Mouse (Mus musculus) adrenal gland, adult 8-10 months (tissue): ENCODE results near the gene Stk32c. TPM values are rescaled to one million over a fixed set of nuclear protein-coding genes. Genes with fewer than 3 reads are reported as not detected.

Experiments
- DNase-seq: peaks from one replicate; pipeline ENCODE4 v3.0.0; 2022
- total RNA-seq, 4 experiments: library from RNA; stranded (reverse); gene quantifications; 2 replicates each; pipeline ENCODE4 v1.2.4; 2022

The Stk32c gene
- 1 to 10 TPM; 4.0 to 6.7 (median 5.4) TPM for total RNA-seq

DNA sequence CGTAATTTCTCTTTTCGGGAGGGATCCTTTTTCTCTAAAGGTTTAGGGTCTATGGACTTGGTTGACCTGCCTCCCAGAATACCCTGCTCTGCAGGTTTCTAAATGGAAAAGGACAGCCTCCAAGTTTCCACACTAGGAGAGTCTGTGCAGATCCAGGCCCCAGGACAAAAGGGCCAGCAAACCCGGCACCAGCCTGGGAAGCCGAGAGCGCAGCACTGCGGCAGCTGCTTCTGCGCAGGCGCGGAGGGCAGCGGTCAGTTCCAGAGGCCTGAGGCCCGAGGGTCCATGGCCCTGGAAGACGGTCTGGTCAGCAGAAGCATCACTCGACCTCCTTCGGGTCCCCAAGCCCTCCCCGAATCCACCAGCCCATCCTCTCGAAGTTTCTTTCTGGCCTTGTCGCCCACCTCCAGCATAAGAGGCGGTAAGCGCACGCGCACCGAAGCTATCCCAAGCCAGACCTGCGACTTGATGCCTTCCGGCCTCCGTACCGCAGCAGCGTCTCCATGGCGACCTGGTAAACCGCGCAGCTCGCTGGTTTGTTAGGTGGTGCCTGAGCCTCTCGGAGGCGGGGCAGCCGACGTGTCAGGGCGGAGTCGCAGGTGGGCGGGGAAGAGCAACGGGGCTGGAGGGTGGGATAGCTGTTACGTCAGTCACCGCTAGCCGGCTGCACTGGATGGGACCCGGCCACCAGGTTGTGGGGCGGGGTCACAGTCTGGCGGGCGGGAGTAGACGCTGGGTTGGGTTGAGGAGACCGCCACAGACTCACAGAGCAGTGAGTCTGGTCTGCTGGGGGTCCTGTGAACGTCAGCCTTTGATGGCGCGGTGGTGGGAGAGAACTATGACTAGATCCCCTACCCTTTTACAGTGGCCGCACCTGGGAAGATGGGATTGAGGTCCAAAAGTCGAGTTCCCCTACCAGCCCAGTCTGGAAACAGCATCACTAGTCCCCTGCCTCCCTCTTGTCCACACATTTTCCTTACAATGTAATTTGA, at the start of gene Stk32c, which contains the start of gene Lrrc27:
Gene Stk32c, minus strand, starts transcription at position 554 of the 992 bp plus-strand sequence.
Gene Lrrc27, plus strand, starts transcription at position 235 of the 992 bp plus-strand sequence.
- DNase-seq: peak; percentile 98

DNA sequence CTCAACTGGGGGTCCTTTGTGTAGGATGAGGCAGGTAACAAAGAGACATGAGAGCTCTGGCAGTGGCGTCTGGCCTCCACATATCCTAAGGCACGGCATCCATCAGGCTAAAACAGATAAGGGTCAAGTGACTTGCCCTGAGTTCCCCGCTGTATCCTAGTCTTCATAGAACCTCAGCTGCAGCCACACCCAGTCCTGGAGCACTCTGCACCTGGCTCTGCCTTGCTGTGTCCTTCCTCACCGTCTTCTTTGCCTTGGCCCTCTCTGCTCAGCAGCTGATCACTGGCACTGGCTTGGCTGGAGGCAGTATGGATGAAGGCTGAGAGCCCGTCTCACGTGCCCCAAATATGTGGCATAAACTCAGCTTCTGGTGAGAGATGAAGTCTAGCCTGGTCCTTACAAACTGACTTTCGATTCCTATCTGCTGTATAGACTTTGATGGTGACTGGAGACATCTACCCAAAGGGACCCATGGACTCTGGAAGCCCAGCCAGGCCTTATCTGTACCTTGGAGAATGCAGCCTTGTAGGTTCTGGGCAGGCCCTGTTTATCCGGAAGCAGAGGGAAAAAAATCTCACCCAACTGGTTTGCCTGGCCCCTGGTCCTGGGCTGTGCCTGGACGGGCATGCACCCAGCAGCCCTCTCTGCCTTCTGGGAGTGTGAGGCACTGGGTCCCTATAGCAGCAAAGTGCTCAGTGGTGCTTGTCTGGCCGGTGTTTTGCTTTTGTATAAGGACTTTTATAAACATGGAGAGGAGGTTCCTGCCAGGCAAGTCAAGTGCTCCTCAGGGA, 44.8 kb upstream of the Stk32c start:
- DNase-seq: no peak

DNA sequence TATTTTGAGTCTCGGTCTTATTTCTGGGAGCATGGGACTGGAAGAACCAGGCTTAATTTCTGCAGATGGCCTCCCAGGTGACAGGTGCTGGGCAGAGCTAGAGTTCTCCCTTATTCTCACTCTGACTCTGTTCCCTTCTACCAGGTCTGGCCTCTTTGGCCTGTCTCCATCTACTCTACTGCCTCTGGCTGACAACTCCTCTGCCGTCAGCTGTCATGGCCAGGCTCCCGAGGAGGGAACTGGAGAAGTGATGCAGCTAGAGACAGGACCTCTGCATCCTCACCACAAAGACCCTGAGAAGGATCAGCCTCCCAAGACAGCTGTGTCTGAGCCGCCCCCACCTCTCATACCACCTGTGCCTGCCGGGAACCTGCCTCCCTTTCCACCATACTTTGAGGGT, 41.5 kb upstream of the Stk32c start:
- no peak for DNase-seq

DNA sequence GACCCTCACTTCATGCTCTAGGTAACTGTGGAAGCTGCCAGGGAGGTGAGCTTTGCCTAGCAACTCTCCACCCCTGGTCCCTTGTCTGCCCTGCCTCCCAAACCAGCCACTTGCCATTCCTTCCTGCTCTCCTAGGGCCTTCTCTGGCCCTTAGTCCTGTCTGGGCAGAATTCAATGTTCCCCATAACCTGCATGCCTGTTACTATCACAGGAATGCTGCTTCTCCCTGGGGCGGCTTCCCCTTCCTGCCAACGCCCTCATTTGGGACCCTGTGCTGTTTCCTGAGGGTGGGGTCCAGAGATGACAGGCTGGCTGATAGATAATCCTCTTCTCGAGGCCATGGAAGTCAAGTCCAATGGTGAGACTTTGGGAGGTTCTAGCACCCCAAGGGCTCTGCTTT, 40.4 kb upstream of the Stk32c start:
- no peak for DNase-seq

DNA sequence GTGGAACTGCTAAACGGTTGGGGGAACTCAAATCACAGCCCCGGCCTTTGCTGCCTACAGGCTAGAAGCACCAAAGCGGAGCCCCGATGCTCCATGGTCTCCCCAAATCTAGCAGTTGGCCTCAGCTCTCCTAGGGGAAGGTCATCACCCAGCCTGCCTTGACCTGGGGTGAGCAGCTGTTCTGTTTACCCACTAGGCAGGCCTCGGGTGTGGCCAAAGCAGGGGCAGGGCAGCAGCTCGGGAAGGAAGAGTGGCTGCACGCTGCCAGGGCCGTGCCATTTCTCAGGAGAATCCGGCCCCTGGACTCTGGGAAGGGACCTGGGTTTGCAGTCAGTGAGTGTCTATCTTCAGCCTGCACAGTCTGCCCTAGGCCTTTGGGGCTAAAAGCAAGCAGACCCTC, 39.9 kb upstream of the Stk32c start:
- DNase-seq: no peak

DNA sequence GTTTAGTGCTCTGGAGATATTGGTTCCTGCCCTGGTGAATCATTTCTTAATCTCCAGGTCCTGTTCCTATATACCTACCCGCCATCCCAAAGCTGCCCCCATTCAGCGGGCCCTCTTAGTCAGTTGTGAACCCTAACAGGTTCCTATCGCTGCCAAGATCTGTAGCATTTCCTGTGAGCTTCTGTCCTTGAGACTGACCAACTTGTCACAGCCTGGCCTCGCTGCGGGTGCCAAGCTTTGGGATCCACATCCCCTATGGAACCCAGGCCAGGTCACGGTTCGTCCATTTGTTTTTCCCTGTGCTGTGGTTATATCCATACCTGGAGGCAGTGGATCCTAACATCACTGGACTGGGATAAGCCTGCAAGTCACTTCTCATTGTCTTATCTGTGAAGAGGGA, 39.5 kb upstream of the Stk32c start:
- no peak for DNase-seq

DNA sequence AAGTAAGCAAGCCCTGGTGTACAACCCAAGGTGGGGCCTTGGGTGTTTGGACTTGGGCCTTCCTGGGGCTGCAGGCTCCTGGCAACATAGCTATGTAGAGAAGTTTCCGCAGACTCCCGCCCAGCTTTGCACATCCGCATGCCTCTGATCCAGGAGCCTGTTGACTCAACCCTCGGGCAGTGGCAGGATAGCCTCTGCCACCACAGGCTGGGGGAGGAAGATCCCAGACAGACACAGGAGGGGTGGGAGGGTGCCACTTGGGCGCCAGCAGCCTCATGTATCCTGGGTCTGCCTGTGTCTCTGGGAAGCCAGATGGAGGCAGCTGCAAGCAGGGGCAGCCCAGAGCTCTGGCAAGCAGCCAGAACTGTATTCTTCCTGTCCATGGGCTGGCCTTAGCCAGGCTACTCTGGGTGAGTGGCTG, 38.8 kb upstream of the Stk32c start:
- no peak for DNase-seq

DNA sequence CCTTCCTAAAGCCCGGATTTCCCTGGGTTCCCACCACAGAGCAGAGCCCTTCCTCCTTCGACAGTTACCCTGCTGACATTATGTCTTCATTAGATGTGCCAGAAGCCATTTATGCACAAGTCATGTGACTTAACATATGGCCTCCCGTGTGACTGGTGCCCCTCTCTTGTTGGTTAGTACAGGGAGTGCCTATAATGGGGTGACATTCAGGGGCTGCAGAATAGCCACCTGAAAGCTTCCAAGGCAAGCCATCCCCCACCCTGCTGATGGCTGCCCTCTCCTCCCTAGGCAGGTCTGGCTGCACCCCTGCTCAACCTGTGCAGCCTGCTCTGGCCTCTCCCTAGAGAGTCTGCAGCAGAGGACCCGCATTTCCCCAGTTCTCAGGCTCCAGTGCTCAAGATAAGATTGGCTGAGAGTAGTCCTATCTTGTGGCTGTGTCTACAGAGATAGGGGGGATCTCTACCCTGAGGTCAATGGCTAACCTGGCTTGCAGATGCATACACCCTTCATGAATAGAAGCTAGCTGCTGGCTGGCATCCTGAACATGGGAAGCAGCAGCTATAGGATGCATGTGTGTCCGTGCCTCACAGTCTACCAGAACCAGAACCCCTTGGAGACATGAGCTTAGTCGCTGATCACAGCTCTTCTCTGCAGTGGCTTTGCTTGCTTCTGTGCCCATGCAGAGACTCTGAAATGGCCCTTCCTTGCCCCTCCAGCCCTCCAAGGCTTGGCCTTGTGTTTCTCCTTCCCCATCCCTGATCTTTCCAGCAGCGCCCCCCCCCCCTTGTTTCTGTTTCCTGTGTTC, 36.5 kb upstream of the Stk32c start:
- no peak for DNase-seq

DNA sequence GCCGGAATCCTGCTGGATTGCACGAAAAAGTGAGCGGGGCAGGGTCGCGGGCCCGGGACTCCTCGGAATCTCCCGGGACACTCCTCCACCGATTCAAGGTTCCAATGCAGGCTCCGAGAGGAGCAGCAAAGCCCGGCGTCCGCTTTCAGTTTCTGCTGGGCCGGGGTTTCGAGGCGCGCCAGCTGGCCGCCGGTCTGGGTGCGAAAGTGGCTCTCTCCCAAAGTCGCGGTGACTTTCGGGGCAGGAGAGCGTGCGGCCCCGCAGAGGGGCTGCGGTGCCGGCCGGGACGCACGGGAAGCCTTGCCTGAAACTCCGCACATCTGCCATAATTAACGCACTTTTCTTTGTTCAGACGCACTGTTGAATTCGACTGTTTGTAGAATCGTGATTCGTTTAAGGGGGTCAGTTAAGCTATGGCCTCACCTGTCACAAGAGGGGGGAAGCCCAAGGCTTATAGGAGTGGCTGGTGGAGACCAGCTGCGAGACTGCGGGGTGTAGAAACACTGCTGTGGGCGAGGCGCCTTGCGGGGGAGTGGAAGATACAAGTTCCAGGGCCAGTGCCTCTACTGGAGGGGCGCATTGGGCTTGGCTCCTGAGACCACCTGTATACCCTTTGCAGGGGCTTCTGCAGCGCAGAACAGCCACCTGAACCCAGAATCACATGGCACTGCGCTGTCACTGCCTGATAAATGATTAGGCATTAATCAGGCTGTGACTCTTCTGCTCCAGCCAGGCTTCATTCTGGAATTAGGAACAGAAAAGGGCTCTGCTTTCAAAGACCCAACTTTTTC, 35.7 kb upstream of the Stk32c start:
- peak; percentile 24 for DNase-seq

DNA sequence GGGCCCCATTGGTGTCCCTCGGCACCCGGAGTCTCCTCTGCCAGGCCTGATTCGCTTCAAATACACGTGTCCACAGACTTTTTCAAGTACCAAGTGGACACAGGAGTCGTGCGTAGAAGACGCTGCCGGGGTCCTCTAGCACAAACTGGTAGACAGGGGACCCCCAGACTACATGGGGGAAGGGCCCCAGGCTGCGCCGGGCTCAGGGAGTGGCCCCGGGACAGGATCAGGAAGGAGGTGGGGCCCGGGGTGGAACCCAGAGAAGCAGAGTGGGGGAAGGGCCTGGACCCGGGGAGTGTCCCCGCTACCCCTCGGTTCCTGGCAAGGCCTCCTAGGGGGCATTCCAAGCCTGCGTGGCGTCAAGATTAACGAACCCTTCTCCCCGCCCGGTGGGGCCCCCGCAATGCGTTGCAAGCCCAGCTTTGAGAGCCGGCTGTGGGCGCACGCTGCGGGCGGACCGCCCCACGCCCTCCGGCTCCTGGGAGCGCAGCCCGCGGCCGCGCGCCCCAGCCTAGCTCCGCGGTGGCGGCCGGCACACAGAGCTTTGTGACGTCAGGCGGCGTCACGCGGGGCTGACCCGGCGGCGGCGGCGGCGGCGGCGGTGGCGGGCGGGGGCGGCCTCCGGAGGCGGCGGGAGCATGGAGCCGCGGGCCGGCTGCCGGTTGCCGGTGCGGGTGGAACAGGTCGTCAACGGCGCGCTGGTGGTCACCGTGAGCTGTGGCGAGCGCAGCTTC, 34.9 kb upstream of the Stk32c start, which contains the start of gene Pwwp2b:
Gene Pwwp2b, plus strand, starts transcription at position 602 of the 734 bp plus-strand sequence.
- DNase-seq: peak; percentile 75

DNA sequence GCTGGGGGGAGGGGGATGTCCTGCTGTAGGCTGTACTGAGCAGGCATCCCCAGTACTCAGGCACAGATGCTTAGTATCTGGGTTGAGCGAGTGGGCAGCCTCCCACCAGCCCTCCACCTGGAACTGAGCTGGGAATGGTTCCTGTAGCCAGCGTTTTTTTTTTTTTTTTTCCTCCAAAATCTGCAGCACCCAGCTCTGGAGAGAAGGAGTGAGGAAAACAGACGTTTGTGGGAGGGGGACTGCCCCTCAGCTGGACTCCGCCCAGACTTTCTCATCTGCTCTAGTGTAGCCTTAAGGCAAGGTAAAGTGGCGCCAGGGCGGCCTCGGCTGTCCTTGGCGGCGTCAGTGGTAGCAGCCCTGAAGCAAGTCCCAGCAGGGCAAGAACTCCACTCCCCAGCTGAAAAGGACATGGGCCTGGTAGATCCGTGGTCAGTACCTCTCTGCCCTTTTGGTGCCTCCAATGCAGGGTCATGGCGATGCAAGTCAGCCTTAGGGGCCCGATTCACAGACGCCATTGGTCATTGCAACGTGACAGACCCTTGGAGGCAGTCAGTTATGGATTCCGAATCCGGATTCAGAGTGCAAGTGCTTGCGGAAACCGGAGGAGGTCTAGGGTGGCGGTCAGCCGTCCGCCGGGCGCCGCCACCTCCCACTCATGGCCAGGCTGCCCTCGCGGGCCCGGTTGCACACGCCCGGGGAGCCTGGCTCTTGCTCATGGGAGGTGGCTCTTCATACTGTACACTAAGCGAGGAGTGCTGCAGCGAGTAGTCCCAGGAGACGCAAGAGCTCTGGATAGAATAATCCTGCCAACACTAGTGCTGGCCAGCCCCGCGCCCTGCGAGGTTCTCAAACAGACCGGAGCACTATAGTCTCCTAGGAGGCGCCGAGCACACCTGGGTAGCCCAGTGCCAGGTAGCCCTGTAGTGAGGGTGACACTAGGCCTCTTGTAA, 34.1 kb upstream of the Stk32c start:
- peak; percentile 68 for DNase-seq

DNA sequence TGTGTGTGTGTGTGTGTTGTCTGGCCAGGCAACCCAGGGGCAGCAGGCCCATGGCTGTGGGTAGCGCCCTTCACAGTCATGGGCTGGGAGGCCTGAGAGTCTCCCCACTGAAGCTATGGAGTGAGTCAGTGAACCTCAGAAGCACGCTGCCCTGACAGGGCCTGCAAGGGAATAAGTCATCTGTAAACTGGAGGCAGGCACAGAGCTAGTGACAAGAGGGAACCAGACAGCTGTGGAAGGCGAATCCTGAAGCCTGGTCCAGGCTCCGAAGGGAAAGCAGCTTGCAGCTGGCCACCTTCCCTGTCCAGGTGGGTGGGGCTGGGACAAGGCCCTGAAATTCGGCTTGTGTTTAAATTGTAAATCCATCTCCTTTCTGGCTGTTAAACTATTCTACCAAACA, 33.0 kb upstream of the Stk32c start:
- peak; percentile 53 for DNase-seq

DNA sequence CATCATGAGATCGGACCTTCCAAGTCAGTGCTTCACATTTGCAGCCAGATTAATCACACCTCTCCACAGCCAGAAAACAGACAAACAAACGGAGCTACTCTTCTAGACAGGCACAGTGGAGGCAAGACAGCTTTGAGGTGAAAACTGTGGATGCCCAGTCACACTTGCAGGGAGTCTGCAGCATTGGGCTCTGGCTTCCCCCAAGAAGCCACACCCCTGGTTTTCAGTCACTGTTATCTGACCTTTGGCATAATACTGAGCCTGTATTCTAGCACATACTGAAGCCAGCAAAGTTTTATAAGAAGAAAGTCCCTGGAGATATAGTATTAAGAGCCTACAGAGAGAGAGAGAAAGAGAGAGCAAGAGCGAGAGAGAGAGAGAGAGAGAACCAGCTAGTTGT, 26.3 kb upstream of the Stk32c start:
- no peak for DNase-seq

DNA sequence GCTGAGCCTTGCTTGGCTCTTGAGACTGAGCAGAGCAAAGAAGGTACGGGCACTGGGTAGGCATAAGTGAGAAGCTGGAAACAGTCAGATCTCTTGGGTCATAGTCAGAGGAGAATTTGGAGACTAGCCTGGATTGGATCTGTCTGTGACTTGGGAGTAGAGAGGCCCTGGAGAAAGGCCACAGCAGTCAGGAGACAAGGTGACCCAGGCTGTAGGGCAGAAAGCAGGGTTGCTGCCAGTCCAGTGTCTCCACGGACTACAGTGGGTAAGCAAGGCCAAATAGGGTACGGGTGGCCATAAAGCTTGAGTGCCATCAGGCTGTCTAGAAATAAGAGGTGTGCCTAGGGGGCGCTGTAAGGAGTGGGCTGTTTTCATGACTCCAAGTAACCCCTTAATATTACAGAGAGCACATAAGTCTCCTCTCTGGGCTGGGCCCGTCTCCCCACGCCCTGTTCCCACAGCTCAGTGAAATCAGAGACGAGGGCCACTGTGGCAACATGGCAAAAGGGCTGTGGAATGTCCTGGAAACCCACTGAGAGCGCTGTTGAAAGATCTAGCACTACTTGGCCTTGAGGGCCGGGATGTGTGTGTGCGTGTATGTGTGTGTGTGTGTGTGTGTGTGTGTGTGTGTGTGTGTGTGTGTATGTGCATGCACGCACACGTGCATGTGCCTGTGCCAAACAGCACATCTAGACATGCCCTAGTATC, 22.7 kb upstream of the Stk32c start:
- peak; percentile 24 for DNase-seq

DNA sequence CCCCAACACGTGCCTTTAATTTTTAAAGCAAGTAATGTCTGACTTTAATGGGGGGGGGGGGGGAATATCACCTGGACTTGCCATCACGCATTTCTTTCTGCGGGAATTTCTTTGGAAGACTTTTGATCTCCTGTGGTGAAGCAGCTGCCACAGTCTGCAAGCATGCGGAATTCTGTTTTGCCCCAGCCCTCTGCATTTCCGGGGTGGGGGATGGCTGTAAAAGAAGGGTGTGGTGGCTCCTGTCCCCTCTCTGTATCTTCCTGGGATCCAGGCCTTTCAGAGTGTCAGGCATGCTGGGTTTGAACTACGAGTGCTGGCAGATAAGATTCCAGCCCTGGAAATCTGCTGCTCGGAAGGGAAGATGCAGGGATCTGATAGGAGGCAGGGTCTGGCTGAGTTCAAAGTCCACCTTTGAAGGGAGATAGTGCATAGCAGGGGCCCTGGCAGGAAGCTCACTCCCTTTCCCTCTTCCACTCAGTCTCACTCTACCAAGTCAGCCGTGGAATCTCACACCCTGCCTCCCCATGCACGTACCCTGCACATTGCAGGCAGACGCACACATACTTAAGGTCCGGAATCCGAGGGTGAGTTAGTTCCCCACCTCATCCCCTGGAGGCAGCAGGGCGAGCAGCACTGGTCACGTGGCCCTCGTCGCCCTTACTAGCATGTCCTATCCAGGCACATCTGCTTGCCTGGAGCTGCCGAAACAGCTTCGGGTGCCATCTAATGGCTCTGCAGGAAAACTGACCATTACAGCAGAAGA, 21.5 kb upstream of the Stk32c start:
- no peak for DNase-seq

DNA sequence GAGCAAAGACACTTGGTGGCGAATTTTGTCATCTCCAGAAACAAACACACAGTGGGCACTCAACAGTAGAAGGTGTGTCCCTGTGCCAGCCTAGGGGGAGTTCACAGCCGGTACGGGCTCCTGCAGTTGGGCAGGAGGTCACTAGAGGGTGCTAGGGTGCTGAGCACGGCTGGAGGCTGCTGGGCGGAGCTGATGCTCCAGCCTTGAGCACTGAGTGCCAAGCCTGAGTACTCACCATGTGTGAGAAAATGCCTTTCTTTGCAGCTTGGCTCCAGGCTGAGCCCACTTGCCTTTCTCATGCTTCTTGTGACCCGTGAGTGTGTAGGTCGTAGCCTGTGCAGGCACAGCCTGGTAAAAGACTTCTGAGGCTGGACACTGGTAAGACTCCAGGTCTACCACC, 20.6 kb upstream of the Stk32c start:
- DNase-seq: peak; percentile 83

DNA sequence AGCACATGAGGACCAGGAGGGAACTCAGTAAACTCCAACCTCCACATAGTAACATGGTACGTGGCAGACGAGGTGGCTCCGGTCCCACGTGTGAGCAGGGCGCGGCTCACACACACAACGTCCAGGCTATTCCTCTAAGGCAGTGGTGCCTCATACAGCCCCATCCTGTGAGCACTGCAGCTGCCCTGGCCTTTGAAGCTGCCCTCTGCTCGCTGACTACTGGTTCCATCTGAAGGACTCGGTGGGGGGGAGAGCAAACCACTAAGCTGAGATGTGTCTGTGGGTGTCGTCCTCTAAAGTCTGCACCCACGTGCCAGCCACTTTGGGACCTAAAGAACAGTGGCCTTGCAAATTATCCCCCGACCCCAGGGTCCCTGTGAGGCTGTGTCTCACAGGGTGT, 17.1 kb upstream of the Stk32c start:
- no peak for DNase-seq

DNA sequence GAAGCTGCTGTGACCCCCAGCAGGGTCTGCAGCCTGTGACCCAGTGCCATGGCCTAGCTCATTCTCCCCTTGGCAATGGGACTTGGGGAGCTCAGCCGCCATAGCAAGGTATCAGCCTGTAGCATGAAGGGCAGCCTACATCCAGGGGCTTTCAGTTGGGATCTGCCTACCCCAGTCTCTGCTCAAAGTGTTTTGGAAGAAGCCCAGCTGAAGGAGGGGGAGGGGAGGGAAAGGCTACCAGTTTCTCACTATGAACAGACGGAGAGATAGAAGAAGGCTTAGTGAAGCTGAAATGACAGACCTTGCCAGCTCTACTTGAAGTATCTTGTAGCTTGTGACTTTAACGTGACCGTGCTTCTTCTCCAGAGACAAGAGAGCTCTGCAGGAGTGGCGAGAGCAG, 16.7 kb upstream of the Stk32c start:
- DNase-seq: no peak
